Mouse (Mus musculus): ENCODE data around the gene Npepps. TPM values are rescaled to one million over a fixed set of nuclear protein-coding genes. Genes with fewer than 3 reads are reported as not detected.
"Not testable (repeated sequence)": the region's sequence is repeated elsewhere in the genome, so short reads cannot be mapped to it uniquely, and the experiment has no call there.

Gene Npepps
- polyA plus RNA-seq, 1 experiment from 2014 or later: 122 TPM

DNA sequence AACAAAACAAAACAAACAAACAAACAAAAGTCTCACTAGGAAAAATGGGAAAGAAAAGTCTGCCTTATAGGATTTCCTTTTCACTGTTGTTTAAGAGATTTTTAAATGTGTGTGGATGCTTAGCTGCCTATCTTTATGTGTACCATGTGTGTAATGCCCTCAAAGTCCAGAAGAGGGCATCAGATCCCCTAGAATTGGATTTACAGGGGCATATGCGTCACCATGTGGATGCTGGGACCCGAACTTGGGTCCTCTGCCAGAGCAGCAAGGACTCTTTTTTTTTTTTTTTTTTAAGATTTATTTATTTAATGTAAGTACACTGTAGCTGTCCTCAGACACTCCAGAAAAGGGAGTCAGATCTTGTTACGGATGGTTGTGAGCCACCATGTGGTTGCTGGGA, 33.7 kb upstream of the Npepps start:
- Histone ChIP-seq H3K27ac (ENCODE audit: low read depth, low read length) (no peak overlapping the region), H3K9ac (ENCODE audit: low read length) (no peak overlapping the region), H3K4me3 (ENCODE audit: low read depth, low read length) (no peak overlapping the region), H3K9me3 (ENCODE audit: control insufficient read depth, low read length) (no peaks in the 10 kb centered on the region), H3K4me2 (ENCODE audit: low read depth, low read length, severe bottlenecking) (no peak overlapping the region), H3K4me1 (replicated peaks; ENCODE audit: control insufficient read depth, insufficient read depth, low read length) (peaks cover 5% of the 10 kb centered on the region; the same call in 1 of the 2 replicates), H3K36me3 (ENCODE audit: control insufficient read depth, insufficient read depth, low read length) (no peaks in the 10 kb centered on the region), H3K27me3 (ENCODE audit: control insufficient read depth, insufficient read depth, low read length) (no peaks in the 10 kb centered on the region)
- DNase-seq (ENCODE audit: low spot score) (no peak), ATAC-seq (replicated peaks; ENCODE audit: low FRiP score) (no peak)
- WGBS: 97% methylated on average over 3 of the region's 3 CpGs

- H3K4me3 ChIP-seq (ENCODE audit: low read depth, low read length); ATAC-seq (replicated peaks; ENCODE audit: low FRiP score); DNase-seq (ENCODE audit: low spot score); H3K9me3 ChIP-seq (ENCODE audit: control insufficient read depth, low read length); H3K9ac ChIP-seq (ENCODE audit: low read length); H3K27ac ChIP-seq (ENCODE audit: low read depth, low read length); H3K36me3 ChIP-seq (ENCODE audit: control insufficient read depth, insufficient read depth, low read length); H3K4me1 ChIP-seq (replicated peaks; ENCODE audit: control insufficient read depth, insufficient read depth, low read length); H3K27me3 ChIP-seq (ENCODE audit: control insufficient read depth, insufficient read depth, low read length); H3K4me2 ChIP-seq (ENCODE audit: low read depth, low read length, severe bottlenecking): not testable (repeated sequence)
- WGBS: 88% methylated on average over 1 of the region's 1 CpGs
These were observed 32.4 kb upstream of the Npepps start for GRCm38 (mm10) chr11:97312871-97313270.

DNA sequence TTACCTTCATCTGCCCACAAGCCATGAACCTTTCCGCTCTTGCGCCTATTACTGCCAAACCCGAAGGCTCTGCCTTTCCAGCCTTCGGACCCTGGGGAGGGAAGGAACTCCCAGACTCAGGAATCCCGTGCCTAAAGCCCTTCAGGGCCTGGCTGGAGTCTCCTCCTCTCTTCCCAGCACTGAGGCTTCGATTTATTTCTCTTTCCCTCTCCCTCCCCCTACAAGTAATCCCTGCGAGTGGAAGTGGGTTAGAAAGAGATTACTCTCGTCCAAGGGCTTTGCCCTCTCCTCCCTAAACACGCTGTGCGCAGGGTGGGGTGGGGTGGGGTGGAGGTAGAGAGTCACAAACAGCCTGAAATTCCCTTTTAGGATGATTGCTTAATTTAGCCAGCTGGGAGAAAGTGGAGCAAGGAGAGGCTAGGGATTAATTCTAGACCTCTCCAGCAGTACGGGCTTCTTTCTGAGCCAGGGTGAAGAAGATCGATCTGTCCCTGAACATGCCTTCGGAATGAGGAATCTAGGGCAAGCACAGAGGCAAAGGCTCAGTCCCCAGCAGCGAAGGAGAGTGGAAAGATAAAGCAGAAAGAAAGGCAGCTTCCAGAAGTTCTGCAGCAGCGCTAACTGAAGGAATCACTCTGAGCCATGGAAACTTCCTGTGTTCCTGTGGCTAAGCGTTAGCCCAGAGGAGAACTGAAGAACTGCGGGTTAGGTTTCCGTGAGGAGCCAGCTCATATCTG, 30.6 kb upstream of the Npepps start:
- DNase-seq (ENCODE audit: low spot score) (peak; percentile 54), ATAC-seq (replicated peaks; ENCODE audit: low FRiP score) (no peak)
- peaks cover 5% of the 10 kb centered on the region; the same call in 1 of the 2 replicates for H3K4me1 ChIP-seq (replicated peaks; ENCODE audit: control insufficient read depth, insufficient read depth, low read length)
- H3K4me3 ChIP-seq (ENCODE audit: low read depth, low read length): peak overlapping the region; percentile 1; the same call in 1 of the 2 replicates
- peak overlapping the region; percentile 58 for H3K4me2 ChIP-seq (ENCODE audit: low read depth, low read length, severe bottlenecking)
- H3K36me3 ChIP-seq (ENCODE audit: control insufficient read depth, insufficient read depth, low read length): no peaks in the 10 kb centered on the region
- peak overlapping the region; percentile 7; the same call in 1 of the 2 replicates for H3K27ac ChIP-seq (ENCODE audit: low read depth, low read length)
- H3K9ac ChIP-seq (ENCODE audit: low read length): peak overlapping the region; percentile 13; the same call in 1 of the 2 replicates
- H3K27me3 ChIP-seq (ENCODE audit: control insufficient read depth, insufficient read depth, low read length): no peaks in the 10 kb centered on the region
- WGBS: 4% methylated on average over 18 of the region's 18 CpGs
- no peaks in the 10 kb centered on the region for H3K9me3 ChIP-seq (ENCODE audit: control insufficient read depth, low read length)

DNA sequence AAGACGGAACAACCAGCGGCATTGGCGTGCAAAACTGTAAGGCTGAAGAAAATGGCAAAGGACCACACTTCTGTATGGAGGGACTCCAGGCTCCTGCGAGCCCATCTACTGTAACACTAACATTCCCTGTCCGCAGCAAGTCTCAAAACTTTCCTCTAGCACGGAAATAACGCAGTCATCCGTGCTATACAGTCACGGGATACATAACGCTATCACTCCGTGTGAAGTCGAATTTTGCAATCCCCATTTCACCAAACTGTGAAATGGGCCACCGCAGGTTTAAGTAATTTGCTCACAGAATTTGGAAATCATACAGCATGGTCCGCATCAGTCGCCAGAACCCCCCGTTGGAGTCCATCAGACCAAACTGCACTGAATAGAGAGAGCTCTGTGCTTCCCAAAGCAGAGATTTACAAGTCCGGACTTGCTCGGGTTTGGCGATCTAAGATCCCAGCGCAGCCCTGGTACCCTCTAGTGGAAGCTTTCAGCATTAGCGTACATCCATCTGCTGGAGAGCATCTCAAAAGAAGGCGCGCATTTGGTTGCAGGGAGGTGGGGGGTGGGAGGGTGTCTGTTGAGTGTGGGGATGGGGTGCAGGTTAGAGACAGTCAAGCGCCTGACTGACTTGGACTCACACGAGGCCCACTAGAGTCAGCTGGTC, 29.6 kb upstream of the Npepps start:
- Histone ChIP-seq H3K4me3 (ENCODE audit: low read depth, low read length) (peak overlapping the region; percentile 31), H3K4me2 (ENCODE audit: low read depth, low read length, severe bottlenecking) (peak overlapping the region; percentile 58), H3K9ac (ENCODE audit: low read length) (peak overlapping the region; percentile 47), H3K4me1 (replicated peaks; ENCODE audit: control insufficient read depth, insufficient read depth, low read length) (peaks cover 5% of the 10 kb centered on the region; the same call in 1 of the 2 replicates), H3K9me3 (ENCODE audit: control insufficient read depth, low read length) (no peaks in the 10 kb centered on the region), H3K27me3 (ENCODE audit: control insufficient read depth, insufficient read depth, low read length) (no peaks in the 10 kb centered on the region), H3K27ac (ENCODE audit: low read depth, low read length) (no peak overlapping the region), H3K36me3 (ENCODE audit: control insufficient read depth, insufficient read depth, low read length) (no peaks in the 10 kb centered on the region)
- ATAC-seq (replicated peaks; ENCODE audit: low FRiP score): peak; percentile 71
- peak; percentile 86 for DNase-seq (ENCODE audit: low spot score)
- 1% methylated on average over 25 of the region's 25 CpGs for WGBS

- Histone ChIP-seq H3K27ac (ENCODE audit: low read depth, low read length) (no peak overlapping the region), H3K4me1 (replicated peaks; ENCODE audit: control insufficient read depth, insufficient read depth, low read length) (peaks cover 5% of the 10 kb centered on the region; the same call in 1 of the 2 replicates), H3K9me3 (ENCODE audit: control insufficient read depth, low read length) (no peaks in the 10 kb centered on the region), H3K4me3 (ENCODE audit: low read depth, low read length) (peak overlapping the region; percentile 31), H3K27me3 (ENCODE audit: control insufficient read depth, insufficient read depth, low read length) (no peaks in the 10 kb centered on the region), H3K4me2 (ENCODE audit: low read depth, low read length, severe bottlenecking) (peak overlapping the region; percentile 58), H3K9ac (ENCODE audit: low read length) (peak overlapping the region; percentile 47), H3K36me3 (ENCODE audit: control insufficient read depth, insufficient read depth, low read length) (no peaks in the 10 kb centered on the region)
- ATAC-seq (replicated peaks; ENCODE audit: low FRiP score): no peak
- 5% methylated on average over 9 of the region's 9 CpGs for WGBS
- peak; percentile 67 for DNase-seq (ENCODE audit: low spot score)
These were observed 29.0 kb upstream of the Npepps start for GRCm38 (mm10) chr11:97309451-97309836.

DNA sequence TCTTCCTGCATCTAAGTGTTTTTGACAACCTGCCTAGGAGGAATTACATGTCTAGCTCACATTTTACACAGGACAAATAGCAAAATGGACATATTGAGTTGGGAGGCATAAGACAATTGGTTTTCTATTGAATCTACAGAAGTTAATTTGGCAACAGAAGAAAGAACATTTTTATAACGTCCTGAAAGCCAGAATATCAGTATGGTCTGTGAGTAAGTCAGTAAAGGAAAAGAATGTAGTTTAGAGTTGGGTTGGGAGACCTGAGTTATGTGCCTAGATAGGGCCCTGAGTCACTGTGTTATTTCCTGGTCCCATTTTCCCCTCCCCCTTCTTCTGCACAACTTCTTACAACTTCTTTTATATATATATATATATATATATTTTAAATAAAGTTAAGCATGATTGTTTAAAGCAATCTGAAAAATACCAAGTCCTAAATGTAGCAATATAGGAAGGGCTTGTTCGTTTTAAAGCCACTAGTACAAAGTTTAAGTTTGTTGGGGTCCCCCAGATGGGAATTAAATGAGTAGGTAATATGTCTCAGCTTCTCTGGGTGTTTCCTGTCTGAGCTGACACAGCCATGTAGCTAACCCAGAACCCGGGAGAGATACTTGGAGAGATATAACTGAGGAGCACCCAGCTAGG, 28.5 kb upstream of the Npepps start:
- no peaks in the 10 kb centered on the region for H3K27me3 ChIP-seq (ENCODE audit: control insufficient read depth, insufficient read depth, low read length)
- H3K27ac ChIP-seq (ENCODE audit: low read depth, low read length): no peak overlapping the region
- H3K4me1 ChIP-seq (replicated peaks; ENCODE audit: control insufficient read depth, insufficient read depth, low read length): peaks cover 5% of the 10 kb centered on the region; the same call in 1 of the 2 replicates
- no peaks in the 10 kb centered on the region for H3K36me3 ChIP-seq (ENCODE audit: control insufficient read depth, insufficient read depth, low read length)
- WGBS: 55% methylated on average over 3 of the region's 3 CpGs
- no peaks in the 10 kb centered on the region for H3K9me3 ChIP-seq (ENCODE audit: control insufficient read depth, low read length)
- no peak overlapping the region for H3K4me3 ChIP-seq (ENCODE audit: low read depth, low read length)
- H3K9ac ChIP-seq (ENCODE audit: low read length): peak overlapping the region; percentile 47
- peak overlapping the region; percentile 58; the same call in 1 of the 2 replicates for H3K4me2 ChIP-seq (ENCODE audit: low read depth, low read length, severe bottlenecking)
- DNase-seq (ENCODE audit: low spot score) (no peak), ATAC-seq (replicated peaks; ENCODE audit: low FRiP score) (no peak)

DNA sequence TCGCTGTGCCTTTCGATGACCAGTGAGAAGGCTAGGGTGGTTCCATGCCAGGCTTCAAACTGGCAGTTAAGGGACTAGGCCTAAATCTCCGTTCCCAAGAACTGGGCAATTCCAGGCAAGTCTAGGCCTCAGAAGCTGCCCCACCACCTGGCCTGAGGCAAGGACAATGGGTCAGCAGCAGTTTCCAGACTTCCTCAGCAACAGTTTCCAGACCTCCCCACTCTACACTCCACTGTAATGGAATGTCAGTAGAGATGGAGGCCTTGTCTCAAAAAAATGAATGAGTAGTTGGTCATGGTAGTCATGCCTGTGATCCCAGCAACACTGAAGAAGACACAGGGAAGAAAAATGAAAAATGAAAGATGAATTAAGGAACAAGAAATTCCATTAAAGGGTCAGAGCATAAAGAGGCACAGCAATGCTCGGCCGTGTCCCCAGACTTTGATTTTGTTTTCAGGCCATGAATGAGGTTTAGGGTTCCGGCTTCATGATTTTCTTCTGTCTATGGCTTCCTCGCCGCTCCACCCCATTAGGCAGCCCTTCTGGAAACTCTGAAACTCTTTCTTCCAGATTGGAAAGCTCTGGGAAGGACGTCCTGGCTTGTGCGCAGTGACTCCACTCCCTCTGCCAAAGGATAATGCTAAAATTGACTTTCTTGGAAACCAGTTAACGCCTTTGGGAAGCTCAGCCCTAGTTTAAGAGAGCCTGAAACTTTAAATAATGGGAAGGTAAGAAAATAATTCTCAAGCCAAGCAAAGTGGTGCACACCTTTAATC, 27.0 kb upstream of the Npepps start:
- Histone ChIP-seq H3K4me2 (ENCODE audit: low read depth, low read length, severe bottlenecking) (no peak overlapping the region), H3K9ac (ENCODE audit: low read length) (no peak overlapping the region), H3K9me3 (ENCODE audit: control insufficient read depth, low read length) (no peaks in the 10 kb centered on the region), H3K27ac (ENCODE audit: low read depth, low read length) (no peak overlapping the region), H3K27me3 (ENCODE audit: control insufficient read depth, insufficient read depth, low read length) (no peaks in the 10 kb centered on the region), H3K4me3 (ENCODE audit: low read depth, low read length) (no peak overlapping the region), H3K4me1 (replicated peaks; ENCODE audit: control insufficient read depth, insufficient read depth, low read length) (peaks cover 5% of the 10 kb centered on the region; the same call in 1 of the 2 replicates), H3K36me3 (ENCODE audit: control insufficient read depth, insufficient read depth, low read length) (no peaks in the 10 kb centered on the region)
- ATAC-seq (replicated peaks; ENCODE audit: low FRiP score) (no peak), DNase-seq (ENCODE audit: low spot score) (no peak)
- 94% methylated on average over 11 of the region's 11 CpGs for WGBS

- Histone ChIP-seq H3K36me3 (ENCODE audit: control insufficient read depth, insufficient read depth, low read length) (no peaks in the 10 kb centered on the region), H3K4me2 (ENCODE audit: low read depth, low read length, severe bottlenecking) (no peak overlapping the region), H3K27ac (ENCODE audit: low read depth, low read length) (no peak overlapping the region), H3K4me3 (ENCODE audit: low read depth, low read length) (no peak overlapping the region), H3K9ac (ENCODE audit: low read length) (no peak overlapping the region), H3K4me1 (replicated peaks; ENCODE audit: control insufficient read depth, insufficient read depth, low read length) (0 out of 2 replicates have a peak, but pooled peaks cover 5% of the 10 kb centered on the region), H3K9me3 (ENCODE audit: control insufficient read depth, low read length) (no peaks in the 10 kb centered on the region), H3K27me3 (ENCODE audit: control insufficient read depth, insufficient read depth, low read length) (no peaks in the 10 kb centered on the region)
- no peak for DNase-seq (ENCODE audit: low spot score)
- WGBS: 91% methylated on average over 5 of the region's 5 CpGs
- no peak for ATAC-seq (replicated peaks; ENCODE audit: low FRiP score)
These were observed 24.2 kb upstream of the Npepps start for GRCm38 (mm10) chr11:97304631-97305030.
